Comparison of ENCODE assay signal across 8 mouse cellular contexts in genomic region chr9:116218780-116219179, GRCm38 (mm10). TPM values are rescaled to one million over a fixed set of nuclear protein-coding genes. Genes with fewer than 3 reads are reported as not detected.
DNase-seq lines count a peak whose midpoint lies in the region; ATAC-seq and TF ChIP-seq lines count a peak whose summit lies in the region.

No protein-coding gene starts in this region.

- peak; percentile 61 for ATAC-seq in embryonic facial prominence, embryonic 12.5 days (ENCODE audit: insufficient number of reproducible peaks, insufficient read depth, low FRiP score, low TSS enrichment)
- peak; percentile 45; the same call in 1 of the 2 replicates for ATAC-seq in stomach, embryonic 15.5 days (ENCODE audit: insufficient read depth, low FRiP score, low read depth)

- H3K4me3 ChIP-seq in lung, adult 2 months (replicated peaks; ENCODE audit: extremely low read depth, low read depth, low read length), result no peak overlapping the region
- H3K4me3 ChIP-seq in embryonic facial prominence, embryonic 12.5 days, result no peak overlapping the region
- no peak overlapping the region for H3K4me3 ChIP-seq in limb, embryonic 10.5 days
- H3K4me3 ChIP-seq in stomach, embryonic 15.5 days (replicated peaks), result no peak overlapping the region

- intact Hi-C loops in heart, postnatal 14 days (cut with DNase I), result no loop called here

- H3K9ac ChIP-seq in embryonic facial prominence, embryonic 12.5 days, result no peak overlapping the region
- H3K9ac ChIP-seq in stomach, embryonic 15.5 days, result no peak overlapping the region

- no peaks in the 10 kb centered on the region for H3K27me3 ChIP-seq in embryonic facial prominence, embryonic 12.5 days
- H3K27me3 ChIP-seq in limb, embryonic 10.5 days (ENCODE audit: low read depth, poor library complexity, severe bottlenecking), result no peaks in the 10 kb centered on the region
- no peaks in the 10 kb centered on the region for H3K27me3 ChIP-seq in stomach, embryonic 15.5 days (replicated peaks)

- H3K9me3 ChIP-seq in embryonic facial prominence, embryonic 12.5 days, result no peaks in the 10 kb centered on the region
- H3K9me3 ChIP-seq in limb, embryonic 10.5 days (replicated peaks), result no peaks in the 10 kb centered on the region
- no peaks in the 10 kb centered on the region for H3K9me3 ChIP-seq in stomach, embryonic 15.5 days

- WGBS in lung, adult 2 months, result 23% methylated on average over 4 of the region's 4 CpGs
- 19% methylated on average over 4 of the region's 4 CpGs for WGBS in embryonic facial prominence, embryonic 12.5 days
- 70% methylated on average over 4 of the region's 4 CpGs for WGBS in limb, embryonic 10.5 days
- WGBS in stomach, embryonic 15.5 days, result 28% methylated on average over 4 of the region's 4 CpGs

- TF ChIP-seq POLR2A in lung, adult 2 months (IDR thresholded peaks at IDR 0.05; ENCODE audit: borderline replicate concordance, extremely low read depth, low read depth, low read length), result no peak

- TF ChIP-seq CTCF in lung, adult 2 months (IDR thresholded peaks at IDR 0.05; ENCODE audit: insufficient read depth, low read length), result no peak

- H3K27ac ChIP-seq in embryonic facial prominence, embryonic 12.5 days, result peak overlapping the region; percentile 86
- peak overlapping the region; percentile 64 for H3K27ac ChIP-seq in limb, embryonic 10.5 days
- peak overlapping the region; percentile 58 for H3K27ac ChIP-seq in stomach, embryonic 15.5 days

- no peak overlapping the region for H3K4me2 ChIP-seq in embryonic facial prominence, embryonic 12.5 days (replicated peaks)
- no peak overlapping the region for H3K4me2 ChIP-seq in stomach, embryonic 15.5 days

- peaks cover 7% of the 10 kb centered on the region for H3K4me1 ChIP-seq in lung, adult 2 months (ENCODE audit: control insufficient read depth, insufficient read depth, low read length)
- peaks cover 21% of the 10 kb centered on the region for H3K4me1 ChIP-seq in embryonic facial prominence, embryonic 12.5 days
- H3K4me1 ChIP-seq in limb, embryonic 10.5 days, result peaks cover 21% of the 10 kb centered on the region
- peaks cover 9% of the 10 kb centered on the region; the same call in 1 of the 2 replicates for H3K4me1 ChIP-seq in stomach, embryonic 15.5 days

- no peaks in the 10 kb centered on the region for H3K36me3 ChIP-seq in embryonic facial prominence, embryonic 12.5 days
- H3K36me3 ChIP-seq in limb, embryonic 10.5 days, result no peaks in the 10 kb centered on the region
- no peaks in the 10 kb centered on the region for H3K36me3 ChIP-seq in stomach, embryonic 15.5 days

- peak; percentile 47 to 54 for DNase-seq in lung, adult 18-20 months
- DNase-seq in lung, adult 2 months, result no peak
- DNase-seq in heart, postnatal 14 days, result peak; percentile 44 to 46
- DNase-seq in limb, embryonic 10.5 days (ENCODE audit: low spot score), result no peak
- no peak for DNase-seq in cerebellum, postnatal 36 days
- no peak for DNase-seq in layer of hippocampus, postnatal 25 days (ENCODE audit: extremely low spot score in 1 of 2, low spot score in 1 of 2)

RNA-seq across cellular contexts. Expression of gene Tgfbr2, which starts 43.6 kb away (rescaled TPM):
- polyA plus RNA-seq in lung, adult 2 months (2012; rRNA removed), result 135 and 146 TPM in 2 replicates
- polyA plus RNA-seq in embryonic facial prominence, embryonic 12.5 days (2016; fragmentation: Nextera tagmentation; extraction: Ambion mirVana), result 27.4 and 28.7 TPM in 2 replicates
- total RNA-seq in heart, postnatal 14 days (2021), result 10 to 100 TPM; 42.3 to 52.2 TPM
- 9.8 and 14.1 TPM in 2 replicates for polyA plus RNA-seq in limb, embryonic 10.5 days (2016; fragmentation: Nextera tagmentation; extraction: Ambion mirVana)
- 30.8 and 32.6 TPM in 2 replicates for polyA plus RNA-seq in stomach, embryonic 15.5 days (2015; fragmentation: Nextera tagmentation; extraction: Ambion mirVana)
- 10 to 100 TPM; 10.4 to 12.2 TPM for total RNA-seq in layer of hippocampus, postnatal 25 days (2021)

Comparison
In these comparisons a context has a peak if more than half of its experiments do, and no peak if none do; other contexts are left out.
1. DNase-seq: peak in lung, adult 18-20 months (2 of 2) and heart, postnatal 14 days (2 of 2); none in lung, adult 2 months (single experiment), limb, embryonic 10.5 days (single experiment), cerebellum, postnatal 36 days (0 of 2) and layer of hippocampus, postnatal 25 days (0 of 2).
2. Peak in every context shown above with its lines, with median percentiles within 50 percentile points of each other: H3K27ac ChIP-seq.